Mouse (Mus musculus): ENCODE results near the gene Lepr. TPM values are rescaled to one million over a fixed set of nuclear protein-coding genes. Genes with fewer than 3 reads are reported as not detected.

Gene Lepr
- polyA plus RNA-seq (2017; shearing (Covaris generic)), result not detected

DNA sequence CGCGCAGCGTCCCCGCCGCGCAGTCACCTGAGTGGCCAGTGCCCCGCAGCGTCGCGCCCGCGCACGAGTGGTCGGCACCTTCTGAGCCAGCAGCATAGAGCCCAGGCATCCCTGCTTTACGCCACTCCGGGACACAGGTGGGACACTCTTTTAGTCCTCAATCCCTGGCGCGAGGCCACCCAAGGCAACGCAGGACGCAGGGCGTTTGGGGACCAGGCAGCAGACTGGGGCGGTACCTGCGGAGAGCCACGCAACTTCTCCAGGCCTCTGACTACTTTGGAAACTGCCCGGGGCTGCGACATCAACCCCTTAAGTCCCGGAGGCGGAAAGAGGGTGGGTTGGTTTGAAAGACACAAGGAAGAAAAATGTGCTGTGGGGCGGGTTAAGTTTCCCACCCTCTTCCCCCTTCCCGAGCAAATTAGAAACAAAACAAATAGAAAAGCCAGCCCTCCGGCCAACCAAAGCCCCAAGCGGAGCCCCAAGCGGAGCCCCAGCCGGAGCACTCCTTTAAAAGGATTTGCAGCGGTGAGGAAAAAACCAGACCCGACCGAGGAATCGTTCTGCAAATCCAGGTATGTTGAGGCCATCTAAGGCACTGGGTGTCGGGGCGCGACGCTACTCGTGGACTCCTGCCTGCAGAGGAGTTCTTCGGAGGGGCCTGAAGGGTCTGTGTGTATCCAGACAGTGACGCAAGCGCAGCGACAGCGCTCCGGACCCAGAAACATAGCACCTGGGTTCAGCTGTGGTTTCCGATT lies at the start of gene Lepr:
TSS of gene Lepr (plus strand) at position 38 of the 755 bp plus-strand sequence.
- no peak for ATAC-seq

DNA sequence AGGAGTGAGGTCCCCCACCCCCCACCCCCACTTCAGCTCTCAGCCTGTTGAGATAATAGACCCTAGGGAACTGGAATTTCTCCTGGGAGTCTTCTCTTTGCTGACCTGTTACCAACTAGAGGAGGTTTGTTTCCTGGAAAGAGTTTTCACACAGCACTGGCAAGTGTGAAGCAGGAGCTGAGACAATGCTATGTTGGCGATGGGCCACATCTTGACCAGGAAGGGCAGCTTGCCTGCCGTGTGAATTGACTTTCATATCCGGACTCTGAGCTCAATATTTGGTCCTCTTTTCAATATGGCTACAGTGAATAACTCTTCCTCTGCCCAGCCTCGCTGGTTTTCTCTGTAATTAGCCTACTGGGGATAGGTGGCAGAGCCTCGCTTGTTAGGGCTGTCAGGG lies 48.0 kb upstream of the Lepr start:
- no peak for ATAC-seq

DNA sequence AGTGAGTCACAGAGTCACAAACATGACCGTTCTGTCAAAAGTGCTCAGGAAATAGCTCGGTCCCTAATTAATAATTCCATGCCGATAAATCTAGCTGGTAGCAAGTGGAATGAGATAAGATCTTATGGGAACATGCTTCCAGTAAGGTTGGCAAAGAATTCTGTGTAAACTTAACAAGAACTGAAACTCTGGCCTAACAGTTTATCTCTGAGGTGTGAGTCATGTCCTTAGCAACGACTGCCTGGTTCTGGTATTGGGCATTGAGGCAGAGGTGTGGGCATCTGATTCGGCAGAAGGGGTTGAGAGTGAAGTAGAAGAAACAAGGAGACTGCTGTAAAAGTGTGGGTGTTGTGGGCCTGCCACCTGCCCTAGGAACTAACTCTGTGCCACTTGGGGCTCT lies 47.4 kb upstream of the Lepr start:
- ATAC-seq, result no peak

DNA sequence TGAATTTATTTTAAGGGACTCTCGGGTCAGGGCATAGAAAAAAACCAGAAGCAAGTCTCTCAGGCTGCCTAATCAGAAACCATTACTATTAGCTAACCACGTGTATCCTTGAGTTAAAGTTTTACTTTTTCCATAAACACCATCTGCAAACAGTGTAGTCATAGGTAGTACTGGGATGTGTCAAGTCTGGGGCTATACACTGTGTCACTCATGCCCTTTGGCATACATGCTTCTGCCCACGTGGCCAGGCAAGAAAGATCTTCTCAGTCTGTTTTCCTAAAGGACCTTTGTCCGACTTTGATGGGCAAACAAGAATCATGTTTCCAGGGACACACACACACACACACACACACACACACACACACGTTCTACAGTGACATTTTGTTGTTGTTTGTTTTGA lies 42.4 kb upstream of the Lepr start:
- no peak for ATAC-seq

DNA sequence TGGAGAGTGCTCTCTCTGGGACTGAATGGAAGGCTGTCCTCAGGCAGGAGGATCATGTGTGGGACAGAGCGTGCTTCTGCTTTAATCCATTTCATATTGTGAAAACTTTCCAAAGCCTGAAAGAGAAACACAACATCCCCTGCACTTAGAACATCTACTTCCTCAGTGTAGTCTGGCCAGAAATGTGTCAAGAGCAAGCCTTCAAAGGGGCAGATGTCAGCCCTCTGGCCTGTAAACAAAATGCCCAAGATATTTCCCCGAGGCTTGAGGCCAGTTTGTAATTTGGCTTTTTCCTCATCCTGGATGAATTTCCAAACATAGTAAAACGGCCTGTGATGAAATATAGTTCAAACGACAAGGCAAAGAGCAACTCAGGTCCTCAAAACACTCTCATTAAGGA lies 41.5 kb upstream of the Lepr start:
- no peak for ATAC-seq

DNA sequence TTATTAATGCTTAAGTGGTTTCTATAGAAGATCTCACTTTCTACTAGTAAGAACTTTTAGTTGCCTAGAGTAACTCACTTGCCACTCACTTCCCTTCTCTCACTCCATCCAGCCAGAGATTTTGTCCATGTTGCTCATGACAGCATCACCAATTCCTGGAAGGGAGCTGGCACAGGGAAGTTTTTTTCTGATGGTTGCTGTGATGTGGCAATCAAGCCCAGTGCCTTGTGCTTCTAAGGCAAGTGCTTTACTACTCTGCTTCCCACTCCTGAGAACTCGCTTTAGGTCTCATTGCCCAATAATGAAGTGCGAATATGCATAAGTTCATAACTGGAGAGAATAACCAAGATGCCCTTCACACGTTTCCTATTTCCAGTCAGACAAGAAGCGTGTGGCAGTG lies 34.6 kb upstream of the Lepr start:
- ATAC-seq, result no peak

DNA sequence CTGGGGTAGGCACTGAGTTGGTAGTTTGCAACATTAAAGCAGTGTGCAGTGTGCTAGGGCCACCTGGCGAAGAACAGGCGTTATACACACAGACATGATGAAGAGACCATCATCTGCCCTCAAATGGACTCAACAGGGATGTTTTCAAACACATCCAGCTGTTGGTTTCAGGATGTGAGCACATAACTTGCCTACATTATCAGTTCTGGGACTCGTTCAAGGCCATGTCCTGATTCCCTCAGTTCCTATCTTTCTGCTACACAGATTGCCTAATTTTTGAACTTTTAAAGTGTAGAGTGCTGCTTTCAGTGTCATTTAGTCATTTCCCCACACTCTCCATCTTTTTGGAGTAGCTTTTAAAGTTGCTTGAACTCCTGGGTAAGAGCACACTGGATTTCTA lies 34.1 kb upstream of the Lepr start:
- ATAC-seq, result no peak

DNA sequence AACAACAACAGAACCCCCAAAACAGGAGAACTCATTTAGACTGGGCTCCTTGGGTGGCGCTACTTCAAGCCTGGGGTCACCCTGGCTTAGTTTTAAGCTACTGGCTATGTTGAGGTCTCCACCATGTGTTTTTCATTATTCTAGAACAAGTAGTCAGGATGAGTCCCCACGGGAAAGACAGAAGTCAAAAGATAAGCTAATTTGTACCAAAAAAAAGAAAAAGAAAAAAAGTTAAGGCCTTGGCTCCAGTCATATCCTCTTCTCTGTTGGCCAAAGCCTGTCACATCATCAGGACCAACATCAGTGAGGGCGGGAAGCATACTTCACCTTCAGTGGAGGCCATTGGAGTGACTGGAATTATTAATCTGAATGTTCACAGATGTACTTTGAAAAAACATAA lies 32.4 kb upstream of the Lepr start:
- no peak for ATAC-seq

DNA sequence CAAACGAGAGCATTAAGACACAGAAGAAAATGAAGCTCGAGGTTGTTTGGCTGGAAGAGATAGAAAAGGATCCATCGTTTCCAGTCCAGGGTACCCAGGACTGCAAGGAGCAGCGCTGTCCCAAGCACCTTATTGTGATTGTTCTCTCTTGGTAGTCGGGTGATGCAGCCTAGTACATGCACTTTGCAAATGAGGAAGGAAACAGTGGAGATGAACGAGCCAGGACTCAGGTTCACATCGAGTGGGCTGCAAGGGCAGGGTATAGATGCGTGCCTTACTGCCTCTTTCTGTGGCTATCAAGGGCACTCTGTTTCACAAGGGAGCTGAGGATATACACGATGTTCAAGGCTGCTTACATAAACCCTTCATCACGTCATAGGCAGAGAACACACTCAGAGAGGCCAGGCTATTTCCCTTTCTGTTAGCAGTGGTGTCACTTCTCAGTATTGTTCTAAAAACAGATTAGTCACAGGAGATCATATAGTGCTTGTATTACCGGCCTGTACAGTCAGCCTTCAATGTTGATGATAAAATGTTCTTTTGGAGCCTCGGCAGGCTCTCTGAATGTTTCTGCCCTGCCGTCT lies 30.9 kb upstream of the Lepr start:
- no peak for ATAC-seq

DNA sequence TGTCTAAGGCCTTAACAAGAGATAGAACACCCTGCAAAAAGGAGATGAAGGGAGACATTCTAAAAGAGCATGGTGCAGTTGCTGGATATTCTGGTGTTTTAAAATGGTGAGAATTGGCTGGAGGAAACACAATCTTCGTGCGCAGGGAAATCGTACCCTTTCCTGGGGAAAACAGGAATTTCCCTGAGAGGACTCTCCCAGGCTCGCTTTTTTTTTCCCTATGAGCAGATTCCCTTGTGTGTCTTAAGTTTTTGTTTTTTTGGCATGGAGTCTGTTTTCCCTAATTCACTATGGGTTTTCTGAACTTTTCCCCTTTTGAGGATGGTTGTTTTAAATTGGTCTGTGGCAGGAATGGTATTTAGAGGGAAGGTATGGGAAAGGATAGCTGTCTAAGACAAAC lies 28.0 kb upstream of the Lepr start:
- ATAC-seq, result no peak

DNA sequence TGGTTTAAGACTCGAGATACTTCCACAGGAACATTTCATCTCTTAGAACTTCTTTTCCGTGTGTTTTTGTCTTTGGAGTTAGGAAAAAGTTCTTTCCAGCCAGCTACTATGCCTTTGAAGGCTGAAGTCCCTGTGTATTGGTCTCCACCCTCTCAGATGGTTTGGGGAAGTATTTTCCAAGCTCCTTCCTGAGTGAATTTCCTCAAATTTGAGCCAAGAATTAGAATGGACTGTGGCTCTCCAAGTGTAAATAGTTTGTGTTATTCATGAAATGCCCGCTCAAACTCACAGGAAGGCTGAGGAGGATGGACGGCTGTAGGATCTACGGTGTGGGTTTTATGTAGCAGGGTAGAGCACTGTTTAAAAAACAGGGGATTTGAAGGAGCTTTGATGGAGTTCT lies 27.6 kb upstream of the Lepr start:
- no peak for ATAC-seq

DNA sequence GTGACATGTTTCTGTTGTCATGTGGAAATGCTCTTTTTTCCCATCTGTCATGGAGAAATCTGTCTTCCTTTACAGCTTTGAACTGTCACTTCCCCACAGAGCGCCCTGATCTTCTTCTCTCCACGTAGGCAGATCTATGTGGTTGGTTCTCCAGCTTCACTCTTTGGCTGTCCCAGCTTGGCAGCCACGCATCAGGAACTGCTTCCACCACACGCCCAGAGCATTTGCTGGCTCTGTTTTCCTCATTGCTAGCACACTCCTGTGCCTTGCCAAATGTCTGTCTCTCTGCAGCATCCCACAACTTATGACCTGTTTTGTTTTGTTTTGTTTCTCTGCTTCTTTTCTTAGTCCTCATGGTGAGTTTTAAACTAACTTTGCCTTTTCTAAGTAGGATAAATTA lies 24.3 kb upstream of the Lepr start:
- no peak for ATAC-seq

DNA sequence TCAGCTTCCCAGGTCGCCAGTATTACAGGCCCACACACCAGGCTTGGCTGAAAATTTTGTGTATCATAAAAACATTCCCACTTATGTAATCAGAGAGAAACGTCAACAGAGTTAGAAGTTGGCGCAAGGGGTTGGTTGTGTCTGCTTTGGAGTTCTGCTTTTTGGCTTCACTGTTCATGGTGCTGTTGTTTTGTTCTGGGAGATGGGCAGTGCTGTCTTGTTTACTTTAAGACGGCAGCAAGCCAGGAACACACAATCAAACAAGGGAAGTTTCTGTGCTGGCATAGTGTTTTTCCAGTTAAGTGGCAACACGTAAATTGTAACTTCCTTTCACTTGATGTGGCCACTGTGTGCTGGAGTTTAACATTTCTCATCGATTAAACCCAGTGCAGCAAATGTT lies 22.7 kb upstream of the Lepr start:
- no peak for ATAC-seq

DNA sequence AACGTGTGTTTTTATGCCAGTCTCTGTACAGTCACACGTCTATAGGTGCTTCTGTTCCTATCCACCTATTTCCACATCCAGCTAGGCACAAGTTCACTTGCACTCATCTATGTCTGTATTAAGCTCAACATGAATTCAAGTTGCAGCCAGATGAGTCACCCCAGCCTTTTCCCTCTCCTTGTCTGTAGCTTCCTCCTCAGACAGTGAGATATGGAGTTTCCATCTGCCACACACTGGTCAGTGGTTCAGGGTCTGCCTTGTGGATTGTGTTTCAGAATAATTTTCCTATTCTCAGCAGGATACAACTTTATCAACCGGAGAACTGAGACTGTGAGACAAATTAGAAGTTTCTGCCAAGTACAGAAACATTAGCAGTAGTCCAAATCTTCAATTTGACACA lies 20.0 kb upstream of the Lepr start:
- ATAC-seq, result no peak

DNA sequence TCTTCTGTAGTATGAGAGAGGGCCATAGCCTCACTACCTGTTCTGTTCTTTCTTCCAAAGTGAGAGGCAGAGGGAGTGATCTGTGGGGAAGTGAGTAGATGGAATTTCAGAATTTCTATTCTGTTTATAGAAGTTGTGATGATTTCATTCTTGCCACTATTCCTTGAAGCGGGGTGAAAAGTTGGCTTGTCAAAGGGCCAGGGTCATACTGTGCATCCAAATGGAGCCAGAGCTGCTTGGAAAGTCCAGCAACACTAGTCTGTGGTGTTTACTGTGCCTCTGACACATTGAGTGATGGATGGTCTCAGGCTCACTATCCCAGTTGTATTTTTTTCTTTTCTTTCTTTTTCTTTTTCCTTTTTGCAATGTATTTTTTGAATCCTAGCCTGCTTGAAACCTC lies 17.8 kb upstream of the Lepr start:
- no peak for ATAC-seq

DNA sequence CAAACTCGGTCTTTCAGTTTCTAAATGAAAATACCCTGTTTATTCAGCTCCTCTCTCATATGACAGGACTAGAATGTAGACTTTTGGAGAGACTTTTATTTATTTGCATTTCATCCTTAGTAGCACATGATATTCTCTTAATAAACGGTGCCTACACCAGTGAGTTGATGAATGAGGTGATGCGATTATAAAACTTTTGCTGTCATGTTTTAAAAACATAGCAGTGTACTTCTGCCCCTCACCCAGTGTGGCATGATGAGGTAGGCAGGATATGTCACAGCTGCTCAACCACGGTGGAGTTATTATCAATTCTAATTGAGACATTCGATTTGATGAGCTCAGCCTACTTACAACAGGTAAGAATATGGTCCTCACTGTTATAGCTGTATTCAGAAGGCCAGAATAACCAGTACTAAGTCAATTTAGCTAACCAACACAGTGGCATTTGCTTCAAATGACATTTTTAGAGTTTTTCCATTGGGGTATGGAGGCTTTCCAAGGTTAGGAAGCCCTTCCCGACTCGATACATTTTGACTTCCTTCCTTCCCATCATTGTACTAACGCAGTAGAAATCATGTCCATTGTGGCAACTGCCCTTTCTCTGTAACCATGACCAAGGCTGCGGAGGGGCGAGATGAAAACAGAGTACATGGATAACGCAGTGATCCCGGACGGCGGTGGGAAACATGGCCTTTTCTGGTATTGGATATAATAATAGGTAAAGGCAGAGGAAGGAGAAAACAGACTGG lies 16.1 kb upstream of the Lepr start:
- ATAC-seq, result no peak

DNA sequence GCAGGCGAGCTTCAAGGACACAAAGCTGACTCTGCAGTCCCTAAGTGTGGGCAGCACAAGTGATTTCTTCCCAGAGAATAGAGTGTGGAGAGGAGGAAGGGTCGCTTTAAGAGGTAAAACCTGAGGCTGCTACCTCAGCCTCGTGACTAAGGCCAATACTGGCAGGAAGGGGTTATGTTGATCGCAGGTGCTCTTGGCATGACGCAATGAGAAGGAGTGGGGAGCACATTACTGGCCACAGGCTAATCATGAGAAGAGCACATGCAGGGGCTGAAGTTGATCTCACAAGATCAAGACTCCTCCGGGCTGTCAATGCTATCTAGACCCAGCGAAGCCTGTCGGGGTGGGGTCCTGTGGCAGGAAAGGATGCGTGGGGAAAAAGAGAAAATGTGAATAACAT lies 11.9 kb upstream of the Lepr start:
- ATAC-seq, result no peak

DNA sequence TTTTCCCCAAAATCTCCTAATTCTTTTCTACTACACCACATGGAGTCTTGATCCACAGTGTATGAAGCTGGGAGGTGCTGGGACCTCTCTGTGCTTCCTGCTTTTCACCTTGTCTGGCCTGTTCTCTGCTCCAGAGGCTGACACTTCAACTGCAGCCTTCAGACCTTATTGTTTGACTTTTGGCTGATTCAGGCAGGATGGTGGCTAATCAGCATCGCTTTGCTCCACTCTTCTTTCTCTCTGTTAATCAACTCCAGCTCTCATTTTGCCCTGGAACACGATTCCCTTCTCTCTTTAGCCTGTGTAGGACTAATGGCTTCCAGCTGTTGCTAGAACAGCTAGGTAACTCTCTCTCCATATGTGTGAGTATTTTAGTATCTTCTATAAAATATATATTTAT lies 10.0 kb upstream of the Lepr start:
- ATAC-seq, result no peak

DNA sequence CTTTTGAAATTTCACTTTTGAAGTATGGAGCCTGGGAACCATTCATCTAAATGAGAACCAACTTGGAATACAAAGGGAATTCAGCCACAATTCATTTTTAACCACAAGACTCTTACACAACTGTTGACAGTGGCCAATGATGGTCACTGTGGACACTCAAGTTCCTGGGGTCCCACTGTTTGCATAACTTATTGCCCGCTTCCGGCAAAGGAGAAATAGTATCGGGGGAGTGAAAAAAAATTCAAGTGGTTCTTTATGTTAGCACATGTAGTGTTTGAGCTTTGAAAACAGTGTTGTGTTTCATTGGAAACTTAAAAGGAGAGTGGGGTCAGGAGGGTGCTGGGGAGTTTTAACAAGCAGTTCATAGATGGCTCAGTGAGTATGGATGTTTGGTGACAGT lies 9.3 kb upstream of the Lepr start:
- no peak for ATAC-seq

DNA sequence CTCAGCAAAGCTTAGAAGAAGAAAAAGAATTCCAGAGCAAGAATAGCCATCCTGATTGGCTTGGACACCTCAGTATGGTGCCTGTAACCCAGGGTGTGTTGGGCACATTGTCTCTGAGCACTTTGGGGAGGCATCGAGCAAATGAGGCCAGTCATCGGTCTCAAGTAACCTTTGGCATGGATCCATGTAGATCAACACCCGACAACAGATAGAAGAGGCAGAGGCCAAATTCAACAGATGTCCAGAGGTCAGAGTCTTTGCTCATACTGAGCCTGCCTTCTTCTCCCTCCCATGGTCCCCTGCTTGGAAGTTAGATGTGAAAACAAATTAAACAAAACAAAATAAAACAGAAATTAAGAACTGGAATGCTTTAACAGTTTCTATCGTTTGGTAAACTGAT lies 6.8 kb upstream of the Lepr start:
- ATAC-seq, result no peak

DNA sequence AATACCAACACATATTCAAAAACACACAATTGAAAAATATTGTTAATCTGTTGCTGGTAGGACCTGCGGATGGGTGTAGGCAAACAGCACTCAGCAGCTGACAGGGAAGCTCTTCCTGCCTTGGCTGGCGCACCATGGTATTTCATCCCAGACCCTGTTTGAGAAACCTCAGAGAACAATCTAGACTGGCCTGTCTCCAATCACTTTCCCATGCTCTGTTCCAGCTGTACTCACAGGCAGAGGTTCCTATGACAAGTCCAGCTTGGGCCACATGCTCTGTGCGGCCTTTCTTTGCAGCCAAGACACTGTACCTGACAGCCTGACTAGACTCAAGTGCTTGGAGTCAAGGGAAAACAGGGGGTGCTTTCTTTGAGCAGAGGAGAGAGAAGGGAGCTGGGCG lies 6.1 kb upstream of the Lepr start:
- ATAC-seq, result no peak

DNA sequence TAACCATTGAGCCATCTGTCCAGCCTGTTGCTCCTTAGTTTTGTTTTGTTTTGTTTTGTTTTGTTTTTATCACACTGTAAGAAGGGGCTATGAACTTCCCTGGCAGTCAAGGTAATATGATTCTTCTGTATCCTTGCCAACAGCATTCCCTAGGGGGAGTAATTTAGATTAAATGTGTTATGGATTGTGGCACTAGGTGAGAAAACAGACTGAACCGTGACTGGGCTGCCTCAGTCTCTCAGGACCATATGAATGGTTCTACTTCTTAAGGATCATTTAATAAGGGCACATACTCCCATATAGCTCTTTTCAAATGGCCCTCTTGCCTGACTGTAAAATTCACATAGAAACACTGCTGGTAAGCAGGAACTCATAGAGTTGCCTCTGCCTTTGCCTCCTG lies 4.6 kb upstream of the Lepr start:
- no peak for ATAC-seq

DNA sequence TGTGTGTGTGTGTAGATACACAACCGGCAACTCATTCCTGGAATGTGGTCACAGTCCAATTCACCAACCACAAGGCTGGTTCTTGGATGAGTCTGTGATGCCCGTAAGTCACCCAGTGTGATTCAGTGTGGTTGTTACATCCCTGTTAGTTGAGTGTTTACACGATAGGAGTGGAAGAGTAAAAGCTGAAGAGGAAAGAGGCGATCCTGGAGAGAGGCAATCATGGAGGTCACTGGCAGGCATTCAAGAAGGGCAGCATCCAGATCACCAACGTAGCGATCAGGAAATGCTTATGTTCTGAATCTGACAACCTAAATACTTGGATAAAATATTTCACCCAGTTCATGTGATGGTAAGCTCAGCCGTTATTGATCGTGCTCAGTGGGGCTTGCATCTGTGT lies 1.9 kb upstream of the Lepr start:
- ATAC-seq, result no peak

DNA sequence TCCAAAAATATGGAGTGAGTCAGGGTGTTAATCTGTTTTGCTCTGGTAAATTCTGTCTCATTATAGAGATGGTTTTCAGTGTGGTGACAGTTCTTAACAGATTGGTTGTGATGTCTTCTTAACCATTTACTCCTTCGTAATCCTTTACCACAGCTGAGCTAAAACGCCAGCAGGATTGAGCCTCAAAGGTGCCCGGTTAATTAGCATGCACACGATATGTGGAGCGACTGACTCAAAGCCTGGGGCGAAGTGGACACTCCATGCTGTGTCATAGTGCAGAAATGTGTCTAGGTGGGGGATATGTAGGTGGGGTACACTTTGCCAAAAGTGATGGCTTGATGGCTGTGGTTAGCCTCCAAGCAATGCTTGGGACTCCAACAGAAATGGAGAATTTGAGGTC lies 1.4 kb upstream of the Lepr start:
- no peak for ATAC-seq
